Mouse (Mus musculus) adrenal gland, postnatal 25 days (tissue): Measurements from ENCODE around the gene Acvr1. TPM values are rescaled to one million over a fixed set of nuclear protein-coding genes. Genes with fewer than 3 reads are reported as not detected.

Experiments used
- DNase-seq: peaks from one replicate; pipeline ENCODE4 v3.0.0; 2021; ENCODE audit warnings: mixed read lengths
- long read RNA-seq: library from polyadenylated mRNA; stranded (forward); transcript quantifications from one replicate; pipeline ENCODE4 v2.0.0, GENCODE M21; 2021
- total RNA-seq: library from RNA; stranded (reverse); gene quantifications from 2 replicates; pipeline ENCODE4 v1.2.3, GENCODE M21; 2021

Gene Acvr1
- total RNA-seq: 40.1 and 50.7 TPM in 2 replicates
- long read RNA-seq, transcript Acvr1-201 (11 exons, 2,394 nt): major isoform, 22 of 44 reads
- long read RNA-seq, transcript Acvr1-204 (12 exons, 3,050 nt): minor isoform, 13 of 44 reads
- long read RNA-seq, partial matches to known transcripts: 2 of 44 reads
- long read RNA-seq, other reads (novel, unspliced or antisense): 5 of 44 reads

- DNase-seq: peak; percentile 89
Measured at GRCm38 (mm10) chr2:58567066-58567810, at the start of gene Acvr1, which contains the start of gene Upp2. Gene Acvr1, minus strand, starts transcription at chr2:58567157. Gene Upp2, plus strand, starts transcription at chr2:58567298.

GRCm38 (mm10) chr2:58615766-58616165, 48.8 kb upstream of the Acvr1 start:
- DNase-seq: no peak

GRCm38 (mm10) chr2:58614851-58615250, 47.9 kb upstream of the Acvr1 start:
- DNase-seq: no peak

GRCm38 (mm10) chr2:58613720-58614119, 46.8 kb upstream of the Acvr1 start:
- DNase-seq: no peak

GRCm38 (mm10) chr2:58604791-58605190, 37.8 kb upstream of the Acvr1 start:
- DNase-seq: no peak

GRCm38 (mm10) chr2:58603379-58603778, 36.4 kb upstream of the Acvr1 start:
- DNase-seq: no peak

GRCm38 (mm10) chr2:58601382-58601781, 34.4 kb upstream of the Acvr1 start:
- no peak for DNase-seq

- no peak for DNase-seq
Measured at GRCm38 (mm10) chr2:58599639-58600038, 32.7 kb upstream of the Acvr1 start.

GRCm38 (mm10) chr2:58597556-58597955, 30.6 kb upstream of the Acvr1 start:
- DNase-seq: no peak

- peak; percentile 24 for DNase-seq
Measured at GRCm38 (mm10) chr2:58596774-58597342, 29.9 kb upstream of the Acvr1 start.

- no peak for DNase-seq
Measured at GRCm38 (mm10) chr2:58595350-58595749, 28.4 kb upstream of the Acvr1 start.

- no peak for DNase-seq
Measured at GRCm38 (mm10) chr2:58590055-58590454, 23.1 kb upstream of the Acvr1 start.

- peak; percentile 38 for DNase-seq
Measured at GRCm38 (mm10) chr2:58589637-58590036, 22.7 kb upstream of the Acvr1 start.

- no peak for DNase-seq
Measured at GRCm38 (mm10) chr2:58586311-58586710, 19.4 kb upstream of the Acvr1 start.

GRCm38 (mm10) chr2:58574167-58574566, 7.2 kb upstream of the Acvr1 start:
- no peak for DNase-seq

GRCm38 (mm10) chr2:58568841-58569645, 2.1 kb upstream of the Acvr1 start:
- DNase-seq: no peak

GRCm38 (mm10) chr2:58567866-58568719, 1.1 kb upstream of the Acvr1 start:
- DNase-seq: no peak

GRCm38 (mm10) chr2:58566410-58567065, 419 bp downstream of the Acvr1 start:
- peak; percentile 78 for DNase-seq

- DNase-seq: no peak
Measured at GRCm38 (mm10) chr2:58566049-58566409, 928 bp downstream of the Acvr1 start.

GRCm38 (mm10) chr2:58565267-58565666, 1.7 kb downstream of the Acvr1 start:
- DNase-seq: peak; percentile 60

GRCm38 (mm10) chr2:58562137-58562536, 4.8 kb downstream of the Acvr1 start:
- DNase-seq: no peak
